Mouse (Mus musculus): ENCODE measurements at regions not wholly inside any gene's neighbourhood (a gene's known extent, or its start where the extent isn't known, plus 50 kb on each side); places are given as distances from the start of the nearest gene placed in this dataset.

DNA sequence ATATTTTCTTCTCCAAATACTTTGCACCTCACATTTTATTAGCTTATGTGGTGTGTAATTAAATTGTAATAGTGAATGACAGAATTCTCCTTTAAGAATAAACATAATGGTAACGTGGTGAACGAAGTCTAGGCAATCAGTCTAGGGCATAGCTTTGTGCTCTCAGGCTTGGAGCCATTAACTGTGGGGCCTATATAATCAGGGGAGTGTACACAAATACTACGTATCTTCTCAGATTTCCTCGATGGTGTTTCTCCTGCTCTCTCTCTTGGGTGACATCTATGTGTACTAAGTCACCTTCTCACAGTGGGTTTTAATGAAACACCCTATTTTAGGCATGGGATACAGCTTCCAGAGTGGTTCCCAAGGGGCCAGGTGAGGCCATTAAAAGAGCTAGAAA is 269.7 kb upstream of the Tmem161b start:
- H3K9me3 ChIP-seq = no peaks in the 10 kb centered on the region
- no peak overlapping the region for H3K4me3 ChIP-seq
- no peaks in the 10 kb centered on the region for H3K4me1 ChIP-seq
- H3K27ac ChIP-seq = no peak overlapping the region
- 75% methylated on average over 4 of the region's 4 CpGs for WGBS
- no peak for DNase-seq (ENCODE audit: low spot score)
- no peaks in the 10 kb centered on the region for H3K36me3 ChIP-seq
- H3K27me3 ChIP-seq (ENCODE audit: insufficient read depth, poor library complexity, severe bottlenecking) = no peaks in the 10 kb centered on the region

DNA sequence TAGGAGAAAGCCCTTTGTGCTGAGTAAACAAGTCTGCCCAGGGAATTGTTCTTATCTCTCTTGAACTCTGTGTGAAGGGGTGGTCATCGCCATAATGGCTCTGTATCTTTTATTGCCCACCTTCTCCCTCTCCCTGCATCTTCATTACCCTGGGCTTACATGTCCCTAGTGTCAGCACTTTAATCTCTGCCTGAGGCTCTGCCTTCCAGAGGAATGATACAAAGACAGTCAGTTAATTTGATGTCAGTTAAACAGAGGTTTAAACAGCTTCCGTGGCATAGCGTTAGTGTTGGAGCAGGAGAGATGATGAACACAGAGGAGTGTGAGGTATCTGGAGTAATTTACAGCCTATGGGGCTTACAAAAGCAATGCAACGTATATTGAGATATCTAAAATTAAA is 269.2 kb upstream of the Tmem161b start:
- Histone ChIP-seq H3K4me1 (no peaks in the 10 kb centered on the region), H3K4me3 (no peak overlapping the region), H3K27ac (no peak overlapping the region), H3K9me3 (no peaks in the 10 kb centered on the region), H3K27me3 (ENCODE audit: insufficient read depth, poor library complexity, severe bottlenecking) (no peaks in the 10 kb centered on the region), H3K36me3 (no peaks in the 10 kb centered on the region)
- 71% methylated on average over 4 of the region's 4 CpGs for whole genome bisulfite sequencing
- no peak for DNase-seq (ENCODE audit: low spot score)

DNA sequence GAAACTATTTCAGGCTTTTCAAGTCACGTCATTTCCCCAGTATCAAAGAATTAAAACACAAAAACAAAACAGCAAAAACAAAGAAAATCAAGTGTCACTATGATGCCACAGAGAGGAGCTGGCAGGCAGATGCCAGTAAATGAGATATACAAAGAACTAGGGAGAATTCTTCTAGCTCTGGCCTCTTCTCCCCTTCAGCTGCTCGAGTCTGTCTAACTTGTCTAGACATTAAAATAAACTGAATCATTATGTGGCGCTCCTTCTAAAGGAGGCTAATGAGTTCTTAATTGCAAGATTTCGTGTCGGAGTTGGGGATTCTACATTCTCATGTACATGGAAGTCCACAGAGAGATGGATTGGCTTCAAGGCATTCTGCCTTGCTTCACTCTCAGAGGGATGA is 266.4 kb upstream of the Tmem161b start:
- Histone ChIP-seq H3K4me1 (no peaks in the 10 kb centered on the region), H3K27ac (no peak overlapping the region), H3K36me3 (no peaks in the 10 kb centered on the region), H3K4me3 (no peak overlapping the region), H3K27me3 (ENCODE audit: insufficient read depth, poor library complexity, severe bottlenecking) (no peaks in the 10 kb centered on the region), H3K9me3 (no peaks in the 10 kb centered on the region)
- DNase-seq (ENCODE audit: low spot score) = no peak
- 82% methylated on average over 5 of the region's 5 CpGs for WGBS

DNA sequence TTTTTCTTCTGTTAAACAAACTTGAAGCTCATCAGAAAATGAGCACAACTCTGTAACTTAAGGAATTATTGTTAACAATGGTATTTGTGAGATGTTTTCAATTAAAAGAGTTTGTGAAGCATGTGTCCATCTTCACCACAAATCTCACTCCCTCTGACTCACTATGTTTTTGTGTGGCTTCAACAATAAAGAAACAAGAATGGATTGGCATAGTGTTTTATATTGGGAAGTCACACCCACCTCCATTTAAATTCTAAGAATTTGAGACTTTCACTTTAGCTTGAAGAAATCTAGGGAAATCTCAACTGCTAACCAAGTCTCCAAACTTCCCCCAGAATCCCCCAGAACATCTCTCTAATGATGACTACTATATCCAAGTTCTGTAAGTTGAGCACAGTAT is 243.6 kb upstream of the Tmem161b start:
- no peak overlapping the region for H3K27ac ChIP-seq
- H3K4me1 ChIP-seq = no peaks in the 10 kb centered on the region
- no peaks in the 10 kb centered on the region for H3K9me3 ChIP-seq
- no peak for DNase-seq (ENCODE audit: low spot score)
- H3K36me3 ChIP-seq = no peaks in the 10 kb centered on the region
- no peak overlapping the region for H3K4me3 ChIP-seq
- no peaks in the 10 kb centered on the region for H3K27me3 ChIP-seq (ENCODE audit: insufficient read depth, poor library complexity, severe bottlenecking)

DNA sequence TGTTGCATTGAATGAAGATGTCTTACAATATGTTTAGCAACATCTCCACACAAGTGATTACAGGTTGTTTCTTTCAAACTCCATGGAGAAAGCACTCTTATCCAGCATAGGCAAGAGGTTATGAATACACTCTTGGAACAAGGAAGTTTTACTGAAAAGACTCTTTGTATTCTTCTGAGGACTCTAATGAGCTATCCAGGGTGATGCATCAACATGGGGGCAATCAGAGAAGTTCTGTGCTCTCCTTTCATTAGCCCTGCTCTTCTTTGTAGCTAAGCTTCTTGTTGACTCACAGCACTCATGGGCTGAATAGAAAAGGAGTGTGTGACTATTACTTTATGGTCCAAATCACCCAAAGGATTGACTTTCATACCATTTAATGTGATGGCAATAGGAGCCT is 242.6 kb upstream of the Tmem161b start:
- H3K27me3 ChIP-seq (ENCODE audit: insufficient read depth, poor library complexity, severe bottlenecking) = no peaks in the 10 kb centered on the region
- no peak for DNase-seq (ENCODE audit: low spot score)
- no peak overlapping the region for H3K4me3 ChIP-seq
- H3K4me1 ChIP-seq = no peaks in the 10 kb centered on the region
- H3K9me3 ChIP-seq = no peaks in the 10 kb centered on the region
- no peaks in the 10 kb centered on the region for H3K36me3 ChIP-seq
- no peak overlapping the region for H3K27ac ChIP-seq

DNA sequence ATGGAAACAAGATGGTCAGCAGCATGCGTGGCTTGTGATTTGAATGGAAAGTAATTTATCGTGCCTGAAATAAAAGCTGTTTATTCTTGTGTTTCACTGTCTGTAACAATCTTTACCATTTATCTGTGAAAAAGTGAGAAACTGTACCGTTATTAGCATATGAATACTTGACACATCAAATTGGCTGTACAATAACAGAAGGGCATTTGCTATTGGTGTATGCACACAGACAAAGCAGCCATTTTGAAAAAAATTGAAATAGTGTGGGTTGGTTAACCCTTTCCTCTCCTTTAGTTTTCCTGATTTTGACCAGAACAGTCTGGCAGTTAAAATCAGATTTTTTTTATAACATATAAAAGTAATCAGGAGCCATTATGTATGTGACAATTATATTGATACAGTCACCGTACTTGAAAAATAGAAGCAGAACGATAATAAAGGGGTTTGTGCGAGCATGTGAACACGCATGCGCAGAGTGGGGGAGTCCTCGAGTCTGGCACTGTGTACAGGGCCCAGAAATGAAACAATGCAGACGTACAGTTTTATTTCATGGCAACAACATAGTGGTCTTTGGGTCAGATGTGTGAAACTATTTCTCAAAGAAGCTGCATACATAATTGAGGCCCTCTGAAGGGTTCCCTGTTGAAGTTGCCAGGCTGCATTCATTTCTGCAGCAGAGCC is 237.3 kb upstream of the Tmem161b start:
- Histone ChIP-seq H3K4me3 (no peak overlapping the region), H3K36me3 (no peaks in the 10 kb centered on the region), H3K9me3 (no peaks in the 10 kb centered on the region), H3K27ac (no peak overlapping the region), H3K27me3 (ENCODE audit: insufficient read depth, poor library complexity, severe bottlenecking) (no peaks in the 10 kb centered on the region), H3K4me1 (no peaks in the 10 kb centered on the region)
- no peak for DNase-seq (ENCODE audit: low spot score)
- WGBS = 88% methylated on average over 10 of the region's 10 CpGs

DNA sequence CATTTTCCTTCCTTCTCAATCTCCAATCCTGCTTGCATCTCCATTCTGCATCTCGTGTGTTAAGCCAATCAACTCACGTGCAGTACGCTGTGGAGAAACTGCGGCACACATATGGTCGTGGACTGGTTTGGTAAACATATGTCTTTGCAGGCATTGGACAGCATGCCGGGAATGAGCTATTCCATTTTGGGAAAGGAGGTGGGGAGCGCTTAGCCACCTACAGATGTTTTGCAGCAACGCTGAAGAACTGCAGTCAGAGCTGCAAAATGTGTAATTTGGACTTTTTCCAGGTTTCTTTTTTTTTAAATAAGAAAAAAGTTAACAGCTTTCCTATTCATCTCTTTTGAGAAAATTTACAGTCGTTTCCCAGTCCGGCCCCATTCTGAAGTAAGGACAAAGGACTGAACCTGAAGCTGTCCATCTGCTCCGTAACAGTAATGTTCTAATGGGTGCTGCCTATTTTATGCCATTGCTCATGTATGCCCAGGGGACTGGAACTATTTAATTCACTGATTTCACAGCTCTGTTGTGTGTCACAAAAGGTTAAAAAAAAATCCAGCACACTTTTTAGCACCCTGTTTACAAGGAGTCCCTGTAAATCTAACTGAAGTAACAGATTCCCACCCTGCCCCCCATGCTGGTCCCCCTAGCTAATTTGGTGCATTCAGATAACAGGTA is 234.2 kb upstream of the Tmem161b start:
- H3K27ac ChIP-seq = no peak overlapping the region
- H3K36me3 ChIP-seq = no peaks in the 10 kb centered on the region
- H3K4me3 ChIP-seq = no peak overlapping the region
- H3K27me3 ChIP-seq (ENCODE audit: insufficient read depth, poor library complexity, severe bottlenecking) = no peaks in the 10 kb centered on the region
- 78% methylated on average over 11 of the region's 11 CpGs for WGBS
- H3K4me1 ChIP-seq = no peaks in the 10 kb centered on the region
- no peaks in the 10 kb centered on the region for H3K9me3 ChIP-seq
- DNase-seq (ENCODE audit: low spot score) = no peak

DNA sequence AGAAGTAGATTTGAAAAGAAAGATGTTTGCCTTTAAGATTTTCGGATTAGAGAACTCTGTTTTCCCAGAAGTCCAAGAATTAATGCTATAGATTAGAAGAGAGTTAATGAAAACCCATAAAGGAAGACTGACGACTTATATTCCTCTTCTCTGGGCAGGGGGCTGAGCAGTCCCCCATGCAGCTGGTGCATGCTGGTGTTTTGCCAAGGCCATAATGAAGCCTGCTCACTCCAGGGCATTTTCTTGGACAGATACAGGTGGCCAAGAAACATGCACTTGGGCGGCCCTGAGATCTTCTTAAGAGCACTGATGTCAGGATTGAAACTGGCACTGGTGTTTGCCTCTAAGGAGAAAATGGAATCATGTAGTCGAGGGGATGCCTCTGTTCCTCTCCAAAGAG is 233.6 kb upstream of the Tmem161b start:
- Histone ChIP-seq H3K4me3 (no peak overlapping the region), H3K36me3 (no peaks in the 10 kb centered on the region), H3K9me3 (no peaks in the 10 kb centered on the region), H3K27me3 (ENCODE audit: insufficient read depth, poor library complexity, severe bottlenecking) (no peaks in the 10 kb centered on the region), H3K4me1 (no peaks in the 10 kb centered on the region), H3K27ac (no peak overlapping the region)
- 66% methylated on average over 4 of the region's 4 CpGs for WGBS
- DNase-seq (ENCODE audit: low spot score) = no peak

DNA sequence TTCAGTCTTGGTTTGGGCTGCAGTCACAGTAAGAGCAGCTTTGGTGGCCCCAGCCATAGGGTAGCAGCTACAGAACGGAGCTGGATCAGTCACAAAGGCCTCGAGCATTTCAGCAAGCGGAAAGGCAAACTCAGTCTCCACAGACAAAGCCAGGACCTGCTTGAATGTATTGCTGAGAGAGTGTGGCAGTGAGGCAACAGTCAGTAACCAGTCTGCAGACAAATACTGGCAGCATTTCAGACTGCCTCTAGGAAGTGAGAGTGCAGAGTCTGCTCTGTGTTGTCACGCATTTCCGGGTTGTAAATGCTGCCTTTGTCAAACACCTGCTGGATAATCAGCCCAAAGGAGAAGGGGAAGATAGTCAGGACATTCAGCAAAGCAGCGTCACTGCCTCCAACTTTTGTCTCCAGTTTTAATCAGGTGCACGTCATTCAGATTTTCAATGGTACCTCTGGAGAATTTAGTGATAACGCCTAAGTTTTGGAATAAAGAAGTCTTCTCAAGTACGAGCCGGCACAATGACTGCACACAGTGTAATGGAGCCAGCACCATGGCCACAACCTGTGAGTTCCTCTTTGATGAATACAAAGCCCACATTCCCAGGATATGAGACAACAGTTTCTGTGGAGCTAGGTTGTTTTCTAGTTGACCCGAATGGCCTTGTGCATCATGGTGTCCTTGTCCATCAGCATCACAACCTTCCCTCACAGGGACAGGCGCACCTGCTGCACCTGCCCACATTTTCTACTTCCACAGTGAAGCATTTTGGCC is 224.3 kb upstream of the Tmem161b start:
- Histone ChIP-seq H3K27ac (no peak overlapping the region), H3K9me3 (no peaks in the 10 kb centered on the region), H3K36me3 (no peaks in the 10 kb centered on the region), H3K27me3 (ENCODE audit: insufficient read depth, poor library complexity, severe bottlenecking) (no peaks in the 10 kb centered on the region), H3K4me3 (no peak overlapping the region), H3K4me1 (no peaks in the 10 kb centered on the region)
- 64% methylated on average over 12 of the region's 12 CpGs for WGBS
- DNase-seq (ENCODE audit: low spot score) = no peak

DNA sequence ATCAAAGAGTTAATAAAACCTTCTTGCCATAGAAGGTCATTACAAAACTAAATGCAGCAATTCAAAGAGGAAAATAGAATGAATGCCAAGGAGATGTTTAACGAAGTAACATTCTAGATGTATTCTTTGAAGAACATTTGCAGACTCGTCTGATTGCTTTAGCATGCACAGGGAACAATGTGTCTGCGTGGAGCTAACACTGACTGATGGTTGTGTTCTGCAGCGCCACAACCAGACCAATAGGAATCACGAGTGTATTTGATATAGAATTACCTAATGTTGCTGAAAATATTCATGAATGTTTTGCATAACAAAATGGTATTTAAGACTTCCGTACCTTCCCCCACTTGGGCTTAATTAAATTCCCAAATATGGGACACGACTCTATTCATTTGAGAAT is 200.3 kb upstream of the Tmem161b start:
- Histone ChIP-seq H3K27ac (no peak overlapping the region), H3K27me3 (ENCODE audit: insufficient read depth, poor library complexity, severe bottlenecking) (no peaks in the 10 kb centered on the region), H3K4me3 (no peak overlapping the region), H3K4me1 (no peaks in the 10 kb centered on the region), H3K36me3 (no peaks in the 10 kb centered on the region), H3K9me3 (no peaks in the 10 kb centered on the region)
- 82% methylated on average over 7 of the region's 7 CpGs for WGBS
- no peak for DNase-seq (ENCODE audit: low spot score)

DNA sequence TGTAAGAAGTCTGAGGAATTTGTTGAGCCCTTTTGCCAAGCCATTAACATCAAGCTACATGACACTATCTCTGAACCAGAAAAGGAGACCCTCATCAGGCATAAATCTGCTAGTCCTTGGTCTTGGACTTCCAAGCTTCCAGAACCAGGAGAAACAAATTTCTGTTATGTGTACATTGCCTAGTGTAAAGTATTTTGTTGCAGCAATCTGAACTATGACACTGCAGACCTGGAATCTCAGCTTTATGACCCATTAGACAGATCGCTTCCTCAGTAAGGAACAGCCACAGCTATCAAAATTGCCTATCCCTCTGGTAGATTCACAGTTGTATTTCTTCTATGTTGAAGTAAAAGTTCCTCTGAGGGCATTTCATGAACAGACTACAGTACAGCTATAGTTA is 199.1 kb upstream of the Tmem161b start:
- H3K4me1 ChIP-seq = no peaks in the 10 kb centered on the region
- WGBS = 90% methylated on average over 1 of the region's 1 CpGs
- H3K9me3 ChIP-seq = no peaks in the 10 kb centered on the region
- DNase-seq (ENCODE audit: low spot score) = no peak
- no peak overlapping the region for H3K27ac ChIP-seq
- H3K27me3 ChIP-seq (ENCODE audit: insufficient read depth, poor library complexity, severe bottlenecking) = no peaks in the 10 kb centered on the region
- no peak overlapping the region for H3K4me3 ChIP-seq
- H3K36me3 ChIP-seq = no peaks in the 10 kb centered on the region

DNA sequence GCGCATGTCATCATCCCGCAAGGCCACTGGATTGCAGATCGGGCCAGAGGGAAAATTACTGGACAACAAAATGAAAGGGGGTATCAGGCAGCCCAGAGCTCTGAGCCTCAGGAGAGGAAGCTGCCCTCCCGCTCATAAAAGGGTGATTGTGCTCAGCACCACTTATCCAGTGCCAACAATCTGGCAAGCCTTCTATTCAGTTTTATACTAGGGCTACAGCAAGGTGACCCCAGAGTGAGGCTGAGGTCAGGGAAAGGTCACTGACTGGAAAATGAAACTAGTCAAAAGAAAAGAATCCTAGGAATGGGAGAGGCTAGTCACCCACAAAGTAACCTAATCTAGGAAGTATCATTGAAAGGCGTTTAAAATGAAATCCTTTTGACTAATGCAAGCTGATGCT is 198.5 kb upstream of the Tmem161b start:
- DNase-seq (ENCODE audit: low spot score) = no peak
- 73% methylated on average over 5 of the region's 5 CpGs for WGBS

DNA sequence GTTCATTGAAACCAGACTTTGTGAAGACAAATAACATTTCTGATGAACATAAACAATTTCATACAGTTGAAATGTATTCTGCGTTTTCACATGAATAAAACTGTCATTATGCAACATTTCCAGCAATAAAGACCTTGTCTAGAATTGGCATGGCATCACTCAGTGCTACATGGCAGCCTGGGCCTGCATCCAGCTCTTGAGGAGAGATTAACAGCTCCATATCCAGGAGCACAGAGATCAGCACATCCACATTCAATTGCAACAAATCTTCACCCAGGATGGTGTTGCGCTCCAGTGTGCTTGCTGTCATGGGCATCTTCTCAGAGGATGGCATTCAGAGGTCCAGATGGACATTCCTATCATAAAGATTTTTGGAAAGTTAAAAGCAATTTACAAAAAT is 196.7 kb upstream of the Tmem161b start:
- H3K36me3 ChIP-seq = no peaks in the 10 kb centered on the region
- no peaks in the 10 kb centered on the region for H3K9me3 ChIP-seq
- H3K4me1 ChIP-seq = no peaks in the 10 kb centered on the region
- DNase-seq (ENCODE audit: low spot score) = no peak
- no peaks in the 10 kb centered on the region for H3K27me3 ChIP-seq (ENCODE audit: insufficient read depth, poor library complexity, severe bottlenecking)
- H3K27ac ChIP-seq = no peak overlapping the region
- 89% methylated on average over 2 of the region's 2 CpGs for WGBS
- H3K4me3 ChIP-seq = no peak overlapping the region

More for the DNA sequence above, 198.5 kb upstream of the Tmem161b start:
- no peak overlapping the region for H3K4me3 ChIP-seq
- H3K9me3 ChIP-seq = no peaks in the 10 kb centered on the region
- H3K36me3 ChIP-seq = no peaks in the 10 kb centered on the region
- no peaks in the 10 kb centered on the region for H3K27me3 ChIP-seq (ENCODE audit: insufficient read depth, poor library complexity, severe bottlenecking)
- no peak overlapping the region for H3K27ac ChIP-seq
- H3K4me1 ChIP-seq = no peaks in the 10 kb centered on the region
